Mouse (Mus musculus): Measurements from ENCODE around the gene Zbp1.

The Zbp1 gene

DNA sequence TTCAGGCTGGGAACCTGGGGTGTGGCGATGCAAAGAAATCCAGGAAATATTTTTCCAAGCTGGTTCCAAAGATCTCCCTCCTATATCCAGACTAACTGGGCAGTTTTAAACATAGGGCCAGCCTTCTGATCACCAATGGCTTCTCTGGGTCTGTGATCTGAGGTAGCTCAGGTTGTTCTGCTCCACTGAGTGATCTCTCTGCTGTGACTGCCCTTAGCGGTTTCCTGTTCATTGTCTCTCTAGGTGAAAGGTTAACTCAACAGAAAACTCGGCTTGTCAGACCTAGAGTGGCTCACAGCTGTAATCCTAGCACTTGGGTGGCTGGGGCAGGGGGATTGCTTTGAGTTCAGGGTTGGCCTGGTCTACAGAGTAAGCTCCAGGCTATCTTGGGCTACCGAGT is 61.3 kb downstream of the Zbp1 start:
- no peak for DNase-seq (ENCODE audit: low spot score in 2 of 2)

DNA sequence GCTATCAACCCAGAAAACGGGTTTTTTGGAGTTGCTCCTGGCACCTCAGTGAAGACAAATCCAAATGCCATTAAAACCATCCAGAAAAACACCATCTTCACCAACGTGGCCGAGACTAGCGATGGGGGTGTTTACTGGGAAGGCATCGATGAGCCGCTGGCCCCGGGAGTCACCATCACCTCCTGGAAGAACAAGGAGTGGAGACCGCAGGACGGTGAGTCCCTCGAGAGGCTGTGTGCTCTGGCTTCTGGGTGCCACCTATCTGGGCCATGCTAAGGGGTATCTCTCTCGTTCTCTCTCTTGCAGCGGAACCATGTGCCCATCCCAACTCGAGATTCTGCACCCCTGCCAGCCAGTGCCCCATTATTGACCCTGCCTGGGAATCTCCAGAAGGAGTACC is 61.8 kb downstream of the Zbp1 start:
- DNase-seq (ENCODE audit: low spot score in 2 of 2) = no peak
